Mouse (Mus musculus): ENCODE results near the gene E4f1. TPM values are rescaled to one million over a fixed set of nuclear protein-coding genes. Genes with fewer than 3 reads are reported as not detected.
"Not testable (repeated sequence)": the region's sequence is repeated elsewhere in the genome, so short reads cannot be mapped to it uniquely, and the experiment has no call there.

Gene E4f1
- polyA plus RNA-seq, 1 experiment from 2014 or later: 7.7 TPM

GRCm38 (mm10) chr17:24476022-24476776, 6.1 kb upstream of the E4f1 start:
- H3K4me3 ChIP-seq (ENCODE audit: inconsistent target): no peak overlapping the region
- H3K27ac ChIP-seq: no peak overlapping the region
- peaks cover 30% of the 10 kb centered on the region for H3K36me3 ChIP-seq (ENCODE audit: inconsistent target)
- peaks cover 19% of the 10 kb centered on the region for H3K79me2 ChIP-seq (ENCODE audit: inconsistent target)
- 96% methylated on average over 10 of the region's 10 CpGs for WGBS (ENCODE audit: missing documents)

GRCm38 (mm10) chr17:24475586-24475985, 5.5 kb upstream of the E4f1 start:
- Histone ChIP-seq H3K79me2 (ENCODE audit: inconsistent target) (peaks cover 23% of the 10 kb centered on the region), H3K27ac (no peak overlapping the region), H3K36me3 (ENCODE audit: inconsistent target) (peaks cover 30% of the 10 kb centered on the region), H3K4me3 (ENCODE audit: inconsistent target) (no peak overlapping the region)
- 89% methylated on average over 6 of the region's 6 CpGs for WGBS (ENCODE audit: missing documents)

GRCm38 (mm10) chr17:24474557-24474956, 4.4 kb upstream of the E4f1 start:
- Histone ChIP-seq H3K79me2 (ENCODE audit: inconsistent target) (peaks cover 23% of the 10 kb centered on the region), H3K36me3 (ENCODE audit: inconsistent target) (peaks cover 30% of the 10 kb centered on the region), H3K27ac (no peak overlapping the region), H3K4me3 (ENCODE audit: inconsistent target) (no peak overlapping the region)
- WGBS (ENCODE audit: missing documents): 91% methylated on average over 5 of the region's 5 CpGs

DNA sequence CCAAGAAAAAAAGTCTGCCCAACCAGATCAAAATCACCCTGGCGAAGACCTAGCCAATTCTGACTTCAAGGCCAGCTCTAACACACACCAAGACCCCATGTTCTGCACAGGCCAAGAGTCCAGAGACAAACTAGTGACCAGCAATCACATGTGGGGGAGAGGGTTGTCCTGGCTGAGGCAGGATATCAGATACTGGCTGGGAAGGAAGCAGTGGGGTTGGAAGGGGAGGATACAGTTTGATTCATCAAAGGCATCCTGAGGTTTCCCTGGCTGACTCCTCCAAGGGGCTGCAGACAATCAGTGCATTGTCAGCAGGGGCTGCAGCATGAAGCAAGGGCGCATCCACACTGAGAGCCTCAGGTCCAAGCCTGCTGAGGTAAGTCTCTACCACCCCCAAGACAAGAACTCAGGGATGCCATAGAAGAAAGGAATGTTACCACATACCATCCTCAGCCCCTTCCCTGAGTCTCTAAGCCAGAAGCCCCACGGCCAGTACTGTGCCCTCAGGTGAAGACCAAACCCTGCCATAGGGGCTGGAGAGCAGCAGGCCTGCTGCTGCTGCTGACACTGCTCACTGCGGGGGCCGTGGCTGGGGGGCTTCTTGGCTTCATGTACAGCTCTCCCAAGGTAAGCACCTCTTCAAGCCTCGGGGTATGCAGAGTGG, 3.6 kb upstream of the E4f1 start, which contains the start of gene Bricd5:
Bricd5 (plus strand) TSS at position 273 of the 664 bp plus-strand sequence.
- H3K79me2 ChIP-seq (ENCODE audit: inconsistent target): peaks cover 23% of the 10 kb centered on the region
- no peak within 1 kb of the TSS for H3K4me3 ChIP-seq (ENCODE audit: inconsistent target)
- WGBS (ENCODE audit: missing documents): 97% methylated on average over 5 of the region's 6 CpGs
- no peak within 1 kb of the TSS for H3K27ac ChIP-seq
- H3K36me3 ChIP-seq (ENCODE audit: inconsistent target): peaks cover 30% of the 10 kb centered on the region

DNA sequence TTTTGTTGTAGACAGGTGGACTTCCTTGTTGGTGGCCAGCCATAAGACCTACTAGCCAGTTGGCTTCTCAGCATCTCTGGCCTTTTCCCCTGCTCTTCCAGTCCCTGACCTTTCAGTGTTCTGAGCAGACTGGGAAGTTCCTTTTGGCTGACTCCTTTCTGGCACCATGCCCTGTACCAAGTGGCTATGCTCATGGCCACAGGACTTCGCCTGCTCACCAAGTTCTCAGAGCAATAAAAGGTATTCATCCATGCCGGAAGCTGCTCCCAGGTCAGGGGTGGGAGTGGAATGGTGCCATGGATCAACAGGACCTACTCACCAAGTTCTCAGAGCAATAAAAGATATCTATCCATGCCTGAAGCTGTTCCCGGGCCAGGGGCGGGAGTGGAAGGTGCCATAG, 2.4 kb upstream of the E4f1 start:
- H3K27ac ChIP-seq: no peak overlapping the region
- peaks cover 30% of the 10 kb centered on the region for H3K36me3 ChIP-seq (ENCODE audit: inconsistent target)
- H3K79me2 ChIP-seq (ENCODE audit: inconsistent target): peaks cover 14% of the 10 kb centered on the region
- 93% methylated on average over 4 of the region's 4 CpGs for WGBS (ENCODE audit: missing documents)
- no peak overlapping the region for H3K4me3 ChIP-seq (ENCODE audit: inconsistent target)

GRCm38 (mm10) chr17:24470701-24471527, 801 bp upstream of the E4f1 start:
- no peak overlapping the region for H3K27ac ChIP-seq
- WGBS (ENCODE audit: missing documents): 3% methylated on average over 62 of the region's 68 CpGs
- peak overlapping the region; percentile 43 for H3K4me3 ChIP-seq (ENCODE audit: inconsistent target)
- H3K79me2 ChIP-seq (ENCODE audit: inconsistent target): peaks cover 14% of the 10 kb centered on the region
- peaks cover 16% of the 10 kb centered on the region; the same call in 1 of the 2 replicates for H3K36me3 ChIP-seq (ENCODE audit: inconsistent target)

GRCm38 (mm10) chr17:24469336-24469909, 690 bp downstream of the E4f1 start:
- Histone ChIP-seq H3K79me2 (ENCODE audit: inconsistent target) (peaks cover 14% of the 10 kb centered on the region), H3K4me3 (ENCODE audit: inconsistent target) (peak overlapping the region; percentile 66), H3K27ac (peak overlapping the region; percentile 81), H3K36me3 (ENCODE audit: inconsistent target) (peaks cover 1% of the 10 kb centered on the region; the same call in 1 of the 2 replicates)
- 17% methylated on average over 7 of the region's 7 CpGs for WGBS (ENCODE audit: missing documents)

DNA sequence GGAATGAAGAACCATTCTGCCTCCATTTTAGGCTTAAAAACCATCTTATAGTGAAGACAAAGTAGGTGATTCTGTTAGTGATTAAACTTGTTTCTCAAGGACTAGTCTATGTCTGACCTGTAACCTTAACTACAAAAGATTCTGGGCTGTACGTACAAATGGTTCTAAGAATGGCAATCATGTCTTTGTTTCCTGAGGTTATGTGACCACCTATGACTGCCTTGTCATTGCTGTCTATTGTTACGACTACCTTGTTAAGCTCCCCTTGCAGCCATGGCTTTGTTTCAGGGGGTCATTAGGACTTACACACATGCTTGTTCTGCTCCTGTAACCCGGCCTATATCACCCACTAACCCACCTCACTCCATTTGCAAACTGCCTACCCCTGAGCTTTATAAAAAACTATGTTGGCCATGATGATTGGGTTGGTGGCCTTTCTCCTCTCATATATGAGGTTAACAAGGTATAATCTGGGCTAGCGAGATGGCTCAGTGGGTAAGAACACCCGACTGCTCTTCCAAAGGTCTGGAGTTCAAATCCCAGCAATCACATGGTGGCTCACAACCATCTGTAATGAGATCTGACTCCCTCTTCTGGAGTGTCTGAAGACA, 1.4 kb downstream of the E4f1 start:
- Histone ChIP-seq H3K79me2 (ENCODE audit: inconsistent target) (peaks cover 14% of the 10 kb centered on the region), H3K4me3 (ENCODE audit: inconsistent target) (no peak overlapping the region), H3K27ac (no peak overlapping the region), H3K36me3 (ENCODE audit: inconsistent target) (no peaks in the 10 kb centered on the region)
- 100% methylated on average over 5 of the region's 5 CpGs for WGBS (ENCODE audit: missing documents)

- Histone ChIP-seq H3K79me2 (ENCODE audit: inconsistent target) (no peaks in the 10 kb centered on the region), H3K36me3 (ENCODE audit: inconsistent target) (no peaks in the 10 kb centered on the region), H3K27ac (no peak overlapping the region), H3K4me3 (ENCODE audit: inconsistent target) (no peak overlapping the region)
- 34% methylated on average over 6 of the region's 6 CpGs for WGBS (ENCODE audit: missing documents)
These were observed 6.6 kb downstream of the E4f1 start for GRCm38 (mm10) chr17:24463374-24464133.

DNA sequence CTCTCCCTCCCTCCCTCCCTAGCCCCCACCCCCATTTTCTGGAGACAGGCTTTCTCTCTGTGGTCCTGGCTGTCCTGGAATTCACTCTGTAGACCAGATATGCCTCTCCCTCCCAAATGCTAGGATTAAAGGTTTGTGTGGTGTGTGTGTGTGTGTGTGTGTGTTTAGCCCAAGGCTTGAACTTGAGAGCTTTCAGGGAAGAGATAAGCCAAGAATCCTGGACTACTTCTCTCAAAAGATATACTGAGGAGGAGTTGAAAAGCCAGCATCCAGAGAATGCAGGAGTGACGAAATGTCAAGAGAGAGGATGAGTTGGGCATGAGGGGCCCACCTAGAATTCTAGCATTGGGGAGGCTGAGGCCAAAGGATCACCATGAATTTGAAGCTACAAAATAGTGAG, 7.2 kb downstream of the E4f1 start:
- 92% methylated on average over 1 of the region's 1 CpGs for WGBS (ENCODE audit: missing documents)
- Histone ChIP-seq H3K36me3 (ENCODE audit: inconsistent target) (no peaks in the 10 kb centered on the region), H3K27ac (no peak overlapping the region), H3K79me2 (ENCODE audit: inconsistent target) (no peaks in the 10 kb centered on the region), H3K4me3 (ENCODE audit: inconsistent target) (no peak overlapping the region)

GRCm38 (mm10) chr17:24461580-24461979, 8.5 kb downstream of the E4f1 start:
- H3K27ac ChIP-seq: no peak overlapping the region
- H3K79me2 ChIP-seq (ENCODE audit: inconsistent target): no peaks in the 10 kb centered on the region
- H3K36me3 ChIP-seq (ENCODE audit: inconsistent target): no peaks in the 10 kb centered on the region
- WGBS (ENCODE audit: missing documents): 83% methylated on average over 2 of the region's 2 CpGs
- H3K4me3 ChIP-seq (ENCODE audit: inconsistent target): no peak overlapping the region

GRCm38 (mm10) chr17:24455523-24456206, 14.4 kb downstream of the E4f1 start:
- H3K79me2 ChIP-seq (ENCODE audit: inconsistent target): peaks cover 35% of the 10 kb centered on the region
- not testable (repeated sequence) for H3K4me3 ChIP-seq (ENCODE audit: inconsistent target); H3K36me3 ChIP-seq (ENCODE audit: inconsistent target)
- WGBS (ENCODE audit: missing documents): 48% methylated on average over 10 of the region's 10 CpGs
- H3K27ac ChIP-seq: peak overlapping the region; percentile 12; the same call in 1 of the 2 replicates

Data from macrophage (primary cell).